Mouse (Mus musculus): Measurements from ENCODE around the gene Nr6a1. TPM values are rescaled to one million over a fixed set of nuclear protein-coding genes. Genes with fewer than 3 reads are reported as not detected.

Nr6a1 gene
- 0.60 and 0.80 TPM in 2 replicates for polyA plus RNA-seq (2015; fragmentation: Nextera tagmentation; extraction: Ambion mirVana)

- Histone ChIP-seq H3K4me2 (replicated peaks) (peak within 1 kb of the TSS; percentile 85), H3K27ac (no peak within 1 kb of the TSS), H3K27me3 (peaks cover 24% of the 10 kb centered on the region), H3K9me3 (no peaks in the 10 kb centered on the region), H3K9ac (no peak within 1 kb of the TSS), H3K4me1 (peaks cover 29% of the 10 kb centered on the region), H3K36me3 (no peaks in the 10 kb centered on the region), H3K4me3 (peak within 1 kb of the TSS; percentile 75)
- 8% methylated on average over 18 of the region's 19 CpGs for WGBS
- peak; percentile 10; the same call in 1 of the 2 replicates for ATAC-seq (ENCODE audit: low FRiP score, low read depth)
Measured at GRCm38 (mm10) chr2:38927115-38927979, at the start of gene Nr6a1. Nr6a1 (minus strand) TSS chr2:38927688.

GRCm38 (mm10) chr2:38975941-38976805 is 48.7 kb upstream of the Nr6a1 start:
- no peak overlapping the region for H3K9ac ChIP-seq
- WGBS = 80% methylated on average over 21 of the region's 21 CpGs
- H3K4me1 ChIP-seq = no peaks in the 10 kb centered on the region
- ATAC-seq (ENCODE audit: low FRiP score, low read depth) = no peak
- H3K27ac ChIP-seq = no peak overlapping the region
- no peaks in the 10 kb centered on the region for H3K9me3 ChIP-seq
- H3K4me2 ChIP-seq (replicated peaks) = no peak overlapping the region
- H3K36me3 ChIP-seq = no peaks in the 10 kb centered on the region
- no peak overlapping the region for H3K4me3 ChIP-seq
- no peaks in the 10 kb centered on the region for H3K27me3 ChIP-seq

- Histone ChIP-seq H3K4me1 (no peaks in the 10 kb centered on the region), H3K4me3 (no peak overlapping the region), H3K9ac (no peak overlapping the region), H3K4me2 (replicated peaks) (no peak overlapping the region), H3K27me3 (no peaks in the 10 kb centered on the region), H3K27ac (no peak overlapping the region), H3K36me3 (no peaks in the 10 kb centered on the region), H3K9me3 (no peaks in the 10 kb centered on the region)
- no peak for ATAC-seq (ENCODE audit: low FRiP score, low read depth)
- WGBS = 61% methylated on average over 3 of the region's 3 CpGs
Measured at GRCm38 (mm10) chr2:38975181-38975580, 47.7 kb upstream of the Nr6a1 start.

GRCm38 (mm10) chr2:38974171-38974570 is 46.7 kb upstream of the Nr6a1 start:
- Histone ChIP-seq H3K4me3 (no peak overlapping the region), H3K4me1 (no peaks in the 10 kb centered on the region), H3K9ac (no peak overlapping the region), H3K27ac (no peak overlapping the region), H3K36me3 (no peaks in the 10 kb centered on the region), H3K27me3 (no peaks in the 10 kb centered on the region), H3K9me3 (no peaks in the 10 kb centered on the region), H3K4me2 (replicated peaks) (no peak overlapping the region)
- WGBS = 44% methylated on average over 2 of the region's 2 CpGs
- ATAC-seq (ENCODE audit: low FRiP score, low read depth) = no peak

GRCm38 (mm10) chr2:38973701-38974100 is 46.2 kb upstream of the Nr6a1 start:
- Histone ChIP-seq H3K27me3 (no peaks in the 10 kb centered on the region), H3K4me1 (no peaks in the 10 kb centered on the region), H3K4me3 (no peak overlapping the region), H3K9ac (no peak overlapping the region), H3K4me2 (replicated peaks) (no peak overlapping the region), H3K9me3 (no peaks in the 10 kb centered on the region), H3K36me3 (no peaks in the 10 kb centered on the region), H3K27ac (no peak overlapping the region)
- whole genome bisulfite sequencing = 81% methylated on average over 7 of the region's 7 CpGs
- no peak for ATAC-seq (ENCODE audit: low FRiP score, low read depth)

GRCm38 (mm10) chr2:38973223-38973622 is 45.7 kb upstream of the Nr6a1 start:
- Histone ChIP-seq H3K27me3 (no peaks in the 10 kb centered on the region), H3K9me3 (no peaks in the 10 kb centered on the region), H3K4me2 (replicated peaks) (no peak overlapping the region), H3K4me1 (no peaks in the 10 kb centered on the region), H3K36me3 (no peaks in the 10 kb centered on the region), H3K4me3 (no peak overlapping the region), H3K27ac (no peak overlapping the region), H3K9ac (no peak overlapping the region)
- 35% methylated on average over 2 of the region's 2 CpGs for WGBS
- ATAC-seq (ENCODE audit: low FRiP score, low read depth) = no peak

GRCm38 (mm10) chr2:38970057-38970456 is 42.6 kb upstream of the Nr6a1 start:
- Histone ChIP-seq H3K9me3 (no peaks in the 10 kb centered on the region), H3K27me3 (no peaks in the 10 kb centered on the region), H3K4me2 (replicated peaks) (no peak overlapping the region), H3K4me3 (no peak overlapping the region), H3K36me3 (no peaks in the 10 kb centered on the region), H3K27ac (no peak overlapping the region), H3K4me1 (no peaks in the 10 kb centered on the region), H3K9ac (no peak overlapping the region)
- 79% methylated on average over 5 of the region's 5 CpGs for WGBS
- ATAC-seq (ENCODE audit: low FRiP score, low read depth) = no peak

- ATAC-seq (ENCODE audit: low FRiP score, low read depth) = no peak
Measured at GRCm38 (mm10) chr2:38969650-38970049, 42.2 kb upstream of the Nr6a1 start.

GRCm38 (mm10) chr2:38964198-38964597 is 36.7 kb upstream of the Nr6a1 start:
- Histone ChIP-seq H3K36me3 (peaks cover 5% of the 10 kb centered on the region; the same call in 1 of the 2 replicates), H3K4me2 (replicated peaks) (no peak overlapping the region), H3K27ac (no peak overlapping the region), H3K4me1 (0 out of 2 replicates have a peak, but pooled peaks cover 3% of the 10 kb centered on the region), H3K9me3 (no peaks in the 10 kb centered on the region), H3K4me3 (no peak overlapping the region), H3K9ac (no peak overlapping the region), H3K27me3 (no peaks in the 10 kb centered on the region)
- 21% methylated on average over 4 of the region's 4 CpGs for WGBS
- ATAC-seq (ENCODE audit: low FRiP score, low read depth) = peak; percentile 73

More at GRCm38 (mm10) chr2:38969650-38970049, 42.2 kb upstream of the Nr6a1 start:
- 98% methylated on average over 2 of the region's 2 CpGs for WGBS
- Histone ChIP-seq H3K36me3 (no peaks in the 10 kb centered on the region), H3K9me3 (no peaks in the 10 kb centered on the region), H3K9ac (no peak overlapping the region), H3K4me2 (replicated peaks) (no peak overlapping the region), H3K4me3 (no peak overlapping the region), H3K27ac (no peak overlapping the region), H3K27me3 (no peaks in the 10 kb centered on the region), H3K4me1 (no peaks in the 10 kb centered on the region)

GRCm38 (mm10) chr2:38957671-38958223 is 30.3 kb upstream of the Nr6a1 start:
- 84% methylated on average over 5 of the region's 5 CpGs for WGBS
- Histone ChIP-seq H3K27me3 (no peaks in the 10 kb centered on the region), H3K4me3 (no peak overlapping the region), H3K4me2 (replicated peaks) (no peak overlapping the region), H3K9ac (no peak overlapping the region), H3K4me1 (no peaks in the 10 kb centered on the region), H3K9me3 (no peaks in the 10 kb centered on the region), H3K36me3 (peaks cover 5% of the 10 kb centered on the region; the same call in 1 of the 2 replicates), H3K27ac (no peak overlapping the region)
- no peak for ATAC-seq (ENCODE audit: low FRiP score, low read depth)

- Histone ChIP-seq H3K9me3 (no peaks in the 10 kb centered on the region), H3K4me2 (replicated peaks) (no peak overlapping the region), H3K4me3 (no peak overlapping the region), H3K27me3 (no peaks in the 10 kb centered on the region), H3K9ac (no peak overlapping the region), H3K4me1 (no peaks in the 10 kb centered on the region), H3K27ac (no peak overlapping the region), H3K36me3 (peaks cover 5% of the 10 kb centered on the region; the same call in 1 of the 2 replicates)
- no peak for ATAC-seq (ENCODE audit: low FRiP score, low read depth)
- WGBS = 54% methylated on average over 2 of the region's 2 CpGs
Measured at GRCm38 (mm10) chr2:38956062-38956461, 28.6 kb upstream of the Nr6a1 start.
